Mouse (Mus musculus) kidney, embryonic 14.5 days (tissue): ENCODE data around the gene Scfd2. TPM values are rescaled to one million over a fixed set of nuclear protein-coding genes. Genes with fewer than 3 reads are reported as not detected.

ENCODE experiments used
- ATAC-seq: fragments of 200-750 bp; cut with Nextera tagmentation; 2 replicates; pipeline ENCODE4 v1.8.0; 2017; ENCODE audit warnings: moderate number of reproducible peaks, mild to moderate bottlenecking, moderate TSS enrichment, moderate library complexity; ENCODE audit not compliant: low FRiP score, low TSS enrichment
- H3K27ac ChIP-seq: fragments of 300-500 bp; sonication (generic); 2 replicates; pipeline ENCODE4 v1.5.1; 2014; ENCODE audit warnings: low read depth, mild to moderate bottlenecking, low read length, moderate library complexity, mixed read lengths
- H3K27me3 ChIP-seq: fragments of 300-500 bp; sonication (generic); 2 replicates; pipeline ENCODE4 v1.6.1; 2014; ENCODE audit warnings: mild to moderate bottlenecking, low read length; ENCODE audit not compliant: control insufficient read depth, insufficient read depth
- H3K36me3 ChIP-seq: fragments of 300-500 bp; sonication (generic); 2 replicates; pipeline ENCODE4 v1.6.1; 2014; ENCODE audit warnings: low read length, mixed read lengths; ENCODE audit not compliant: control insufficient read depth, insufficient read depth
- H3K4me1 ChIP-seq: fragments of 300-500 bp; sonication (generic); 2 replicates; pipeline ENCODE4 v1.6.1; 2014; ENCODE audit warnings: low read length, mixed read lengths; ENCODE audit not compliant: control insufficient read depth, insufficient read depth
- H3K4me2 ChIP-seq: fragments of 300-500 bp; sonication (generic); replicated peaks from 2 replicates; pipeline ENCODE4 v1.6.1; 2014; ENCODE audit warnings: low read depth, mild to moderate bottlenecking, low read length
- H3K4me3 ChIP-seq: fragments of 300-500 bp; sonication (generic); 2 replicates; pipeline ENCODE4 v1.5.1; 2014; ENCODE audit warnings: mild to moderate bottlenecking, low read length
- H3K9ac ChIP-seq: fragments of 300-500 bp; sonication (generic); 2 replicates; pipeline ENCODE4 v1.6.1; 2014; ENCODE audit warnings: low read depth, mild to moderate bottlenecking, low read length, moderate library complexity
- H3K9me3 ChIP-seq: fragments of 300-500 bp; sonication (generic); 2 replicates; pipeline ENCODE4 v1.6.1; 2016; ENCODE audit warnings: low read length; ENCODE audit not compliant: control insufficient read depth
- WGBS: fragments of 180-500 bp; shearing (Covaris S2); extraction: QIAGEN DNeasy Blood & Tissue Kit; methylation state at CpG from one replicate; pipeline ENCODE4 v1.1.7; 2014; 5-methylcytosine and 5-hydroxymethylcytosine counted together
- polyA plus RNA-seq: library from polyadenylated mRNA; unstranded; fragments of >200 nt; fragmentation: Nextera tagmentation; extraction: Ambion mirVana; gene quantifications from 2 replicates; pipeline ENCODE4 v1.2.1, GENCODE M21; 2014

The Scfd2 gene
- polyA plus RNA-seq, 1 experiment from 2014 or later: 18.3 TPM

DNA sequence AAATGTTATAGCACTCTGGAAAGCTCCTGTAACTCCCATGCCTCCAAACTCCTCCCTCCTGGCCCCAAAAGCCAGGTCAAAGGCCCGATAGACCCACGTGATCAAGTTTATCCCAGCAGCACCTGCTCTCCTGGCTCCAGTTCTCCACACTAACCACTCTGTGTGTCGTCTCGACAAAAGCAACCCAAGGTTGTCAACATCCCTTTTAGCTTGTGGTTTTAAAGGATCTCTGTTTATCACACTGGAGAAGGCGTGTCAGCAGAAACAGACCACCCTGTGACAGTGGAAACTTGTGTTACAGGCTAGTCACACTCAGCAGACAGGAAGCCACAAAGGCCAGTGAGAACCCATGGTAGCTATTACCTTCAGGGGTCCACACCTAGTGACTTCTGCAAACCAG lies 127.5 kb downstream of the Scfd2 start:
- H3K4me2 ChIP-seq: no peak overlapping the region
- H3K27ac ChIP-seq: no peak overlapping the region
- no peak overlapping the region for H3K4me3 ChIP-seq
- no peaks in the 10 kb centered on the region for H3K36me3 ChIP-seq
- no peaks in the 10 kb centered on the region for H3K27me3 ChIP-seq
- H3K9me3 ChIP-seq: no peaks in the 10 kb centered on the region
- H3K9ac ChIP-seq: no peak overlapping the region
- no peaks in the 10 kb centered on the region for H3K4me1 ChIP-seq
- 64% methylated on average over 5 of the region's 5 CpGs for WGBS
- no peak for ATAC-seq

- ATAC-seq: no peak
- no peak overlapping the region for H3K4me2 ChIP-seq
- WGBS: 73% methylated on average over 4 of the region's 4 CpGs
- no peaks in the 10 kb centered on the region for H3K27me3 ChIP-seq
- H3K4me3 ChIP-seq: no peak overlapping the region
- no peaks in the 10 kb centered on the region for H3K36me3 ChIP-seq
- H3K4me1 ChIP-seq: no peaks in the 10 kb centered on the region
- no peak overlapping the region for H3K27ac ChIP-seq
- H3K9ac ChIP-seq: no peak overlapping the region
- H3K9me3 ChIP-seq: no peaks in the 10 kb centered on the region
Measured at GRCm38 (mm10) chr5:74402626-74403025, 128.9 kb downstream of the Scfd2 start.

- Histone ChIP-seq H3K4me1 (peaks cover 14% of the 10 kb centered on the region; the same call in 1 of the 2 replicates), H3K4me2 (no peak overlapping the region), H3K36me3 (no peaks in the 10 kb centered on the region), H3K9me3 (no peaks in the 10 kb centered on the region), H3K4me3 (no peak overlapping the region), H3K27ac (no peak overlapping the region), H3K9ac (no peak overlapping the region), H3K27me3 (no peaks in the 10 kb centered on the region)
- WGBS: 90% methylated on average over 2 of the region's 2 CpGs
- no peak for ATAC-seq
Measured at GRCm38 (mm10) chr5:74391806-74392205, 139.8 kb downstream of the Scfd2 start.

- WGBS: 77% methylated on average over 5 of the region's 5 CpGs
- peaks cover 14% of the 10 kb centered on the region; the same call in 1 of the 2 replicates for H3K4me1 ChIP-seq
- no peak overlapping the region for H3K27ac ChIP-seq
Measured at GRCm38 (mm10) chr5:74391346-74391745, 140.2 kb downstream of the Scfd2 start.

DNA sequence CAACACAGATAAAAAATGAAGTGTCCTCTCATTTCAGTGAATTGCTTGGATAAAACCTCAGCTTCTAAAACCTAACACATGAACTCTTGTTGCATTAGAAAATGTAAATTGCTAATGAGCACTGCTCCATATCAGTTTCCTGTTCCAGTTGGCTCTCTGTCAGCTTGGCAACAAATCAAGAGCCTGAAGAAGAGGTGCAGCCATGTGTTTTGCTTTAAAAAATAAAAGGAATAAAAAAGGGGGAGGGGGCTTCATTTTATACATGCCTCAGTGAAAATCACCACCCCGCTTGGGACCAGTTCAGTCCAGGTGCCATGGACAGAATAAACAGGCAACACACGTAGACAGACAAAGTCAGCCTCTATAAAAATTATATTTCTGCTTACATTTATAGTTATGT lies 142.7 kb downstream of the Scfd2 start:
- no peak overlapping the region for H3K4me2 ChIP-seq
- H3K9ac ChIP-seq: no peak overlapping the region
- no peaks in the 10 kb centered on the region for H3K9me3 ChIP-seq
- no peaks in the 10 kb centered on the region for H3K27me3 ChIP-seq
- H3K4me1 ChIP-seq: peaks cover 14% of the 10 kb centered on the region; the same call in 1 of the 2 replicates
- no peak overlapping the region for H3K4me3 ChIP-seq
- H3K27ac ChIP-seq: peak overlapping the region; percentile 47; the same call in 1 of the 2 replicates
- 55% methylated on average over 2 of the region's 2 CpGs for WGBS
- no peak for ATAC-seq
- no peaks in the 10 kb centered on the region for H3K36me3 ChIP-seq

More at GRCm38 (mm10) chr5:74391346-74391745, 140.2 kb downstream of the Scfd2 start:
- Histone ChIP-seq H3K4me2 (no peak overlapping the region), H3K36me3 (no peaks in the 10 kb centered on the region), H3K27me3 (no peaks in the 10 kb centered on the region), H3K9ac (no peak overlapping the region), H3K4me3 (no peak overlapping the region), H3K9me3 (no peaks in the 10 kb centered on the region)
- no peak for ATAC-seq

GRCm38 (mm10) chr5:74388101-74388500 lies 143.5 kb downstream of the Scfd2 start:
- WGBS: 56% methylated on average over 6 of the region's 6 CpGs
- no peak overlapping the region for H3K4me3 ChIP-seq
- no peaks in the 10 kb centered on the region for H3K9me3 ChIP-seq
- no peak overlapping the region for H3K9ac ChIP-seq
- no peaks in the 10 kb centered on the region for H3K36me3 ChIP-seq
- 0 out of 2 replicates have a peak, but pooled peaks have one; percentile 46 for ATAC-seq
- peaks cover 14% of the 10 kb centered on the region; the same call in 1 of the 2 replicates for H3K4me1 ChIP-seq
- no peak overlapping the region for H3K27ac ChIP-seq
- no peaks in the 10 kb centered on the region for H3K27me3 ChIP-seq
- no peak overlapping the region for H3K4me2 ChIP-seq

DNA sequence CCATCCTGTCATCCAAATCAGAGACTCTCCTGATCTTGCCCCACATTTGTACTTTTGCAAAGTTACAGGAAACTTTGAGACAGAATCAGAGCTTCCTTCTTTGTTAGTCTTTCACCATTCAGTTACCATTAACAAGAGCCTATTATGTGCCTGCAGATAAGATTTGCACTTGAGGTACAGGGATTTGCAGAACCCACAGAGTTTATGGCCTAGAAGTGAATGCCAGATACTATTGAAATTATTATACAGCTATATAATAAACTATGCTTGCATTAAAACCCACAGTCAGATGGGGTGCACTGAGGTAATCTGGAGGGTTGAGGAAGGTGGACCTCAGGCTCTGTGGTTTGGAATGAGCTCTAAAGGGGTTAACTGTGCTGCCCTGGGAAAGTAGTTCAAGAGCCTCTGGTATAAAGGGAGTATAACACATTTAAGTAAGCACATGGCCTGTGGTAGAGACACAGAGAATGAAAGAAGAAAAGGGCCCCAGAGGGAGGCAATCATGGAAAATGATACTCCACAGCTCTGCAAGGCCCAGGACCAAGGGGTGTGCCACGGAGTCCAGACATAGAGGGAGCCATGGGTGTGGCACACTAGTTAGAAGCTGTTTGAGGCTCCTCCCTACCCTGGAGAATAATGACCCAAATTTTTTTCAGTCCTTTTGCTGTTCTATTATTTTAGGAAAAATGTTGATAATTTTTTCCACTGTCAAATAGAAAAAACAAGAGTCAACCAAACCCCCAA lies 144.2 kb downstream of the Scfd2 start:
- Histone ChIP-seq H3K9ac (no peak overlapping the region), H3K4me3 (no peak overlapping the region), H3K4me1 (peaks cover 14% of the 10 kb centered on the region; the same call in 1 of the 2 replicates), H3K9me3 (no peaks in the 10 kb centered on the region), H3K27ac (no peak overlapping the region), H3K36me3 (no peaks in the 10 kb centered on the region), H3K4me2 (no peak overlapping the region), H3K27me3 (no peaks in the 10 kb centered on the region)
- ATAC-seq: no peak
- 35% methylated on average over 1 of the region's 1 CpGs for WGBS

DNA sequence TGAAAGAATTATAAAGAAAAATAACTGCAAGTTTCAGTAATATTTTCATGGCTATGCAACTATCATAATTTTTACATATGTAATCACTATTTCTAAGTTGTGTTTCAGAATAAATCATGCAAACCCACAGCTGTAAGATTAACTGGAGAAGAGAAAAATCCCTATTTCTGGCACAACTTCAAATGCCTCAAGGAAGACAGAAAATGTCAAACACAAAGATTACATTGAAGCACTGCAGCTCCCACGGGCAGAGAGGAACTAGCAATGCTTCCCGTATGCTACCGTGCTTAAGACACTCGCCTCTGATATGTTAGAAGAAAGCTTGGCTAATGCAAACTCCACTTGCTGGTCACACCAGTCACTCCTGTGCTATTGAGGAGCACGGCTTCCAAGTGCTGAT lies 151.5 kb downstream of the Scfd2 start:
- ATAC-seq: no peak
- no peak overlapping the region for H3K4me3 ChIP-seq
- no peak overlapping the region for H3K4me2 ChIP-seq
- H3K36me3 ChIP-seq: no peaks in the 10 kb centered on the region
- H3K9me3 ChIP-seq: no peaks in the 10 kb centered on the region
- H3K9ac ChIP-seq: no peak overlapping the region
- no peaks in the 10 kb centered on the region for H3K27me3 ChIP-seq
- H3K27ac ChIP-seq: no peak overlapping the region
- 68% methylated on average over 5 of the region's 5 CpGs for WGBS
- H3K4me1 ChIP-seq: no peaks in the 10 kb centered on the region

DNA sequence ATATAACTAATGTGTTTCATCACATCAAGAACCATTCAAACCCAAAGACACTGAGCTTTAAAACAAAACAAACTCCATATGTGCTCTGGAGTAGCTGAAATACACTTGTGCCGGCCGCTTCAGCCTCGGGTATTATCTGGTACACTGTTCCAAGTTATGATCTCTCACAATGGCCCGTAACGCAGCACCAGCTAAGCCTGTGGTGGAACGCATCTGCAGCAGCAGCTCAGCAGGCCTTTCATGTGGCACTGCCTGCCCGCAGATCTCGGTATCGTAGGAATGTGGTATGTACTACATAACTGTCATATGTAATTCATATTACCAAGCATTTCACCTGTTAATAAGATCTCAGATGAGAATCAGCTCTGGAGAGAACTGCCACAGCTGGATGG lies 164.9 kb downstream of the Scfd2 start:
- Histone ChIP-seq H3K27ac (no peak overlapping the region), H3K9ac (no peak overlapping the region), H3K4me2 (no peak overlapping the region), H3K4me1 (peaks cover 10% of the 10 kb centered on the region; the same call in 1 of the 2 replicates), H3K4me3 (no peak overlapping the region), H3K27me3 (no peaks in the 10 kb centered on the region), H3K36me3 (no peaks in the 10 kb centered on the region), H3K9me3 (no peaks in the 10 kb centered on the region)
- ATAC-seq: 0 out of 2 replicates have a peak, but pooled peaks have one; percentile 5
- 66% methylated on average over 9 of the region's 9 CpGs for WGBS
